Mouse (Mus musculus) stomach, postnatal 0 days (tissue): ENCODE measurements around the gene Derl3. TPM values are rescaled to one million over a fixed set of nuclear protein-coding genes. Genes with fewer than 3 reads are reported as not detected.

Source experiments
- ATAC-seq: fragments of 200-750 bp; cut with Nextera tagmentation; 2 replicates; pipeline ENCODE4 v1.8.0; 2017; ENCODE audit not compliant: low FRiP score, low TSS enrichment
- DNase-seq: peaks from one replicate; pipeline ENCODE4 v3.0.0-alpha.2; 2016; ENCODE audit warnings: low spot score
- H3K27ac ChIP-seq: fragments of 300-500 bp; sonication (generic); replicated peaks from 2 replicates; pipeline ENCODE4 v1.5.1; 2014; ENCODE audit warnings: mild to moderate bottlenecking, control low read depth
- H3K27me3 ChIP-seq: fragments of 300-500 bp; sonication (generic); 2 replicates; pipeline ENCODE4 v1.6.1; 2014; ENCODE audit warnings: low read length; ENCODE audit not compliant: control insufficient read depth, insufficient read depth
- H3K36me3 ChIP-seq: fragments of 300-500 bp; sonication (generic); 2 replicates; pipeline ENCODE4 v1.6.1; 2014; ENCODE audit warnings: low read length, mixed read lengths; ENCODE audit not compliant: control insufficient read depth, insufficient read depth
- H3K4me1 ChIP-seq: fragments of 300-500 bp; sonication (generic); replicated peaks from 2 replicates; pipeline ENCODE4 v1.6.1; 2014; ENCODE audit warnings: antibody characterized with exemption; ENCODE audit not compliant: control insufficient read depth, insufficient read depth
- H3K4me2 ChIP-seq: fragments of 300-500 bp; sonication (generic); replicated peaks from 2 replicates; pipeline ENCODE4 v1.6.1; 2014; ENCODE audit warnings: low read depth, mild to moderate bottlenecking, control low read depth, moderate library complexity
- H3K4me3 ChIP-seq: fragments of 300-500 bp; sonication (generic); 2 replicates; pipeline ENCODE4 v1.5.1; 2014; ENCODE audit warnings: low read depth, low read length, control low read depth
- H3K9ac ChIP-seq: fragments of 300-500 bp; sonication (generic); 2 replicates; pipeline ENCODE4 v1.6.1; 2014; ENCODE audit warnings: mild to moderate bottlenecking, low read length, control low read depth, mixed read lengths
- H3K9me3 ChIP-seq: fragments of 300-500 bp; sonication (generic); 2 replicates; pipeline ENCODE4 v1.6.1; 2016; ENCODE audit warnings: low read length; ENCODE audit not compliant: control insufficient read depth
- CTCF ChIP-seq: IDR thresholded peaks from 2 replicates; pipeline ENCODE4 v1.5.1; 2016; ENCODE audit warnings: antibody characterized with exemption, low read depth, mild to moderate bottlenecking, moderate library complexity
- EP300 ChIP-seq: optimal IDR thresholded peaks from 2 replicates; pipeline ENCODE3; 2016; ENCODE audit warnings: antibody characterized with exemption
- WGBS: fragments of 180-500 bp; shearing (Covaris S2); extraction: QIAGEN DNeasy Blood & Tissue Kit; methylation state at CpG from one replicate; pipeline ENCODE4 v1.1.7; 2014; 5-methylcytosine and 5-hydroxymethylcytosine counted together
- polyA plus RNA-seq: library from polyadenylated mRNA; unstranded; fragments of >200 nt; fragmentation: Nextera tagmentation; extraction: Ambion mirVana; gene quantifications from 2 replicates; pipeline ENCODE4 v1.2.1, GENCODE M21; 2015

Gene Derl3
- polyA plus RNA-seq, 1 experiment from 2014 or later: 23.6 TPM

DNA sequence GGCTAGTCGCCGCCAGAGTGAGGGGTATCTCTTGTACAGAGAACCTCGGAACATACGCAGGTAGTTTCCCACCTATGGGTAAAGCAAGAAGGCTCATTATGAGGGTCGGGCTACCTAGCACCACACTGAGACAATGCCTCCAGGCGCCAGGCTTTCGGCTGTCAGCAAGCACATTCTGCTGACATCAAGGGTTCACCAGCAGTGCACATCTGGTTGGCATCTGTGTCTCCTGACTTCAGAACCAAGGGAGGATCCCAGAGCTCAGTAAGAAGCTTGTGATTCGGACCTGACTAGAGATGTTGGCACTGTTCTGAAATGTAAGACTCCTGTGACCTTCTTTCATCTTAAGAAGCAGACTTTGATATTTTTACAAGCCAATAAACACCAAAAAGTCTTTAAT, 23.6 kb downstream of the Derl3 start:
- H3K4me2 ChIP-seq: no peak overlapping the region
- no peak overlapping the region for H3K9ac ChIP-seq
- H3K36me3 ChIP-seq: peaks cover 2% of the 10 kb centered on the region
- TF ChIP-seq CTCF (no peak), EP300 (no peak)
- H3K27ac ChIP-seq: no peak overlapping the region
- ATAC-seq (no peak), DNase-seq (no peak)
- no peak overlapping the region for H3K4me3 ChIP-seq
- no peaks in the 10 kb centered on the region for H3K4me1 ChIP-seq
- no peaks in the 10 kb centered on the region for H3K27me3 ChIP-seq
- H3K9me3 ChIP-seq: no peaks in the 10 kb centered on the region
- WGBS: 84% methylated on average over 8 of the region's 8 CpGs

DNA sequence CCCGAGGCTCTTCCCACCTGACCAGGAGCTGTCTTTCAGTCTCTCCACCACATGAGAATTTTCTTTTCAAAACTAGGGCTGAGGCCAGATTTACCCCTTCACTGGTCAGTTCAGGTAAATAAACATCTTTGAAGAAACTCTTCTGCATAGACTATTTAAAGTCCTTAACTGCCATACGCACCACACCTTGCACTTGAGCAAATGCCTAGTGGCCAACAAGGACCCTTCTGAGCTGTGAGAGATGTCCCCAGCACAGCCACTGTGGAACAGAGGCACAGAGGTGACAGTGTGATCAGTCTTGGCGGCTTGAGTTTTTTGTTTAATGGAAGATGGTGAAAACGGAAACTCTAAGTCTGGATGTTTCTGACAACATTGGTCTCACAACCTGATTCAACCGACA, 25.8 kb downstream of the Derl3 start:
- no peak for TF ChIP-seq EP300
- TF ChIP-seq CTCF: no peak
- Histone ChIP-seq H3K27ac (no peak overlapping the region), H3K4me3 (no peak overlapping the region), H3K9me3 (no peaks in the 10 kb centered on the region), H3K27me3 (no peaks in the 10 kb centered on the region), H3K36me3 (peaks cover 2% of the 10 kb centered on the region; the same call in 1 of the 2 replicates), H3K4me2 (no peak overlapping the region), H3K4me1 (no peaks in the 10 kb centered on the region), H3K9ac (no peak overlapping the region)
- ATAC-seq: no peak
- 82% methylated on average over 5 of the region's 5 CpGs for WGBS
- no peak for DNase-seq

DNA sequence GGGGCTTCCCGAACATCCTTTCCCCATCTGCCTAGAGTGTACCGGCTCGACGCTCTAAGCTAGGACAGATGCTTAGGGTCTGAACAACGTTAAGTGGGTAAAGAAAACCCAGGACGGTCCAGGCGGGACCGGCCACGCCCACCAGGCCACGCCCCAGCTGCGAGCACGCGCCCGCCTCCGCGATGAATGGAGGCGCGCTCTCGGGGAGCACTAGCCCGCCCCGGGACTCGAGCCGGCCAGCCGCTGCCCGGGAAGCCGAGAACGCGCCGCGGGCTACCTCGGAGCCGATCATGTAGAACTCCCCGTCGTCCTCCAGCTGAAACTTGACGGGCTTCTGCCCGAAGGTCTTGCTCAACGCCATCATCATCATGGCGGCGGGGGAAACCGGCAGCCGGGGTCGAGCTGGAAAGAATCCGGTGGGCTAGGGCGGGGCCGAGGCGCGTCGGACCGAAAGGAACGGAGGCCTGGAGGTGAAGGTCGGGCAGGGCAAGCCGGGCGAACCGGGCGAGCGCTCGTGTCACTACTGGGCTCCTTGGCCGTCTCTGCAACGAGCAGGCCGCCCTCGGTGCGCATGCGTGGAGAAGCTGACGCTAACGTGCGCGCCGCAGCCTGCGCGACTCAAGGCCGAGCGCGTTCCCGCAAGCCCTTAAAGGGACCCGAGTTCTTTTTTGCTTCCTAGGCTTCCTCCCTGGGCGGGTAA, 28.0 kb downstream of the Derl3 start, which contains the start of gene Smarcb1:
TSS of gene Smarcb1 (minus strand) at position 592 of the 700 bp plus-strand sequence.
- no peaks in the 10 kb centered on the region for H3K4me1 ChIP-seq
- ATAC-seq (peak; percentile 92), DNase-seq (peak; percentile 94)
- peaks cover 5% of the 10 kb centered on the region; the same call in 1 of the 2 replicates for H3K36me3 ChIP-seq
- no peak for TF ChIP-seq EP300
- no peak for TF ChIP-seq CTCF
- H3K4me2 ChIP-seq: peak within 1 kb of the TSS; percentile 93
- WGBS: under 1% methylated on average over 76 of the region's 76 CpGs
- H3K9me3 ChIP-seq: no peaks in the 10 kb centered on the region
- peak within 1 kb of the TSS; percentile 94 for H3K9ac ChIP-seq
- peak within 1 kb of the TSS; percentile 88 for H3K27ac ChIP-seq
- peak within 1 kb of the TSS; percentile 94 for H3K4me3 ChIP-seq
- H3K27me3 ChIP-seq: no peaks in the 10 kb centered on the region

DNA sequence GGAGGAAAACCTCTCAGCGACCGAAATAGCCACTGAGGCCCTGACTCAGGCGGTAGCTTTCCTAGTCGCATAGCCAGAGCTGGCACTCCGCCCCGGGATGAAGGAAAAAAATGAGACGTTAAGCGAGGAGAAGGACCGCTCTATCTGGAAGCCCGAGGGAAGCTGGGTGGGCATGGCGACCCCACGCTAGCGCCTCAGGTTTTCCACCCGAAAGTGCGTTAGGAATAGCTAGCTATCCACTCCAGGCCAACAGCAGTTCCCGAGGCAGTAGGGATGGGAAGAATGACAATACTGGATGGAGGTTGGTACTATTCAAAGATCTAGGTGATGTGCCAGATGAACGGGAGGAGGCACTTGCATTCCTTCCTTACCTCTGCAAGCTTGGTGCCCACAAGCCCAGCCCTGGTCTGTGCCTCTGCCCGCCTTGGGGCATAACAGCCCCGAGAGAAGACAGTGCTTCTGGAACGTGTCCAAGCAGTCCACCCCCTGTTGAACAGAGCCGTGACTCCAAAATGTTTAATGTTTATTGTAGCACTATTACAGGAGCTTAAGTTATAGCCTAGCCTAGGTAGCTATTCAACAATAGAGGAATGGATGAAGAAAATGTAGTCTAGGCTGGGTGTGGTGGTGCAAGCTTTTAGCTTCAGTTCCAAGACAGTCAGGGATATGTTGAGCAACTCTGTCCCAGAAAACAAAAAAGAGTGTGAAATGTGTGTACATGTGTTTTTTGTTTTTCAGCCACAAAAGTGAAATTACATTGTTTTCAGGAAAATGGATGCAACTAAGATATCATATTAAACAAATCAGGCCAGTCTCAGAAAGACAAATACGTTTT, 28.7 kb downstream of the Derl3 start:
- H3K4me3 ChIP-seq: peak overlapping the region; percentile 94
- peak overlapping the region; percentile 93 for H3K4me2 ChIP-seq
- H3K27ac ChIP-seq: peak overlapping the region; percentile 88
- 3% methylated on average over 22 of the region's 22 CpGs for WGBS
- peak overlapping the region; percentile 94 for H3K9ac ChIP-seq
- no peaks in the 10 kb centered on the region for H3K9me3 ChIP-seq
- ATAC-seq (peak; percentile 45), DNase-seq (no peak)
- no peak for TF ChIP-seq EP300
- TF ChIP-seq CTCF: no peak
- peaks cover 7% of the 10 kb centered on the region; the same call in 1 of the 2 replicates for H3K36me3 ChIP-seq
- H3K4me1 ChIP-seq: no peaks in the 10 kb centered on the region
- H3K27me3 ChIP-seq: no peaks in the 10 kb centered on the region

DNA sequence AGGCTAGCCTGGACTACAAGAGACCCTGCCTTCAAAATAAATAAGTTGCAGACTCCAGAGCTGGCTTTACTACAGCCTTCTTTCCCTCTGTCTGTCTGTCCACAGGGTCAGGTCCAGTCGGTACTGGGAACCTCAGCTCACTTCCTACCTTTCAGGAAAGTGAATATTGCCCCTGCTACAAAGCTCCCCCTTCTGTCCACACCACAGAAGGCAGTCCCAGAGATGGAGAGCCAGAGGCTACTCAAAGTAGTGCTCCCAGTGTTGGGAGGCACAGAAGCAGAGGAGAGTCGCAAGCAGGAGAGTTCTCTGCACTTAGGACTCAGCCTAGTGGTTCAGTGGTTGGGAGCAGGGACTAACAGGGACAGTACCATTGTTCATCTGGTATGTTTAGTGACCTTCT, 31.1 kb downstream of the Derl3 start:
- ATAC-seq (no peak), DNase-seq (no peak)
- Histone ChIP-seq H3K27ac (no peak overlapping the region), H3K4me1 (no peaks in the 10 kb centered on the region), H3K4me3 (no peak overlapping the region), H3K27me3 (no peaks in the 10 kb centered on the region), H3K9me3 (no peaks in the 10 kb centered on the region), H3K4me2 (no peak overlapping the region), H3K36me3 (peaks cover 4% of the 10 kb centered on the region; the same call in 1 of the 2 replicates), H3K9ac (no peak overlapping the region)
- TF ChIP-seq CTCF: peak; percentile 53
- no peak for TF ChIP-seq EP300
- 67% methylated on average over 2 of the region's 2 CpGs for WGBS
